Mouse (Mus musculus) frontal cortex, adult 2 months (tissue): ENCODE measurements around the gene Tanc2. TPM values are rescaled to one million over a fixed set of nuclear protein-coding genes. Genes with fewer than 3 reads are reported as not detected.

Experiments
- DNase-seq, 2 experiments: peaks; one replicate each; pipeline ENCODE4 v3.0.0; 2022; ENCODE audit warnings: low spot score in 1 of 2; ENCODE audit errors: extremely low spot score in 1 of 2
- polyA plus RNA-seq: library from polyadenylated mRNA; depleted of rRNA; stranded (reverse); fragments of >200 nt; gene quantifications from 2 replicates; pipeline ENCODE4 v1.2.3, GENCODE M21; 2012

The Tanc2 gene
- polyA plus RNA-seq, 1 experiment = 61.3 TPM

- DNase-seq = no peak
These were observed 356.9 kb downstream of the Tanc2 start for GRCm38 (mm10) chr11:105946694-105947154.

- DNase-seq = no peak
These were observed 358.5 kb downstream of the Tanc2 start for GRCm38 (mm10) chr11:105948255-105948654.

GRCm38 (mm10) chr11:105950519-105950918 is 360.7 kb downstream of the Tanc2 start:
- DNase-seq = no peak

DNA sequence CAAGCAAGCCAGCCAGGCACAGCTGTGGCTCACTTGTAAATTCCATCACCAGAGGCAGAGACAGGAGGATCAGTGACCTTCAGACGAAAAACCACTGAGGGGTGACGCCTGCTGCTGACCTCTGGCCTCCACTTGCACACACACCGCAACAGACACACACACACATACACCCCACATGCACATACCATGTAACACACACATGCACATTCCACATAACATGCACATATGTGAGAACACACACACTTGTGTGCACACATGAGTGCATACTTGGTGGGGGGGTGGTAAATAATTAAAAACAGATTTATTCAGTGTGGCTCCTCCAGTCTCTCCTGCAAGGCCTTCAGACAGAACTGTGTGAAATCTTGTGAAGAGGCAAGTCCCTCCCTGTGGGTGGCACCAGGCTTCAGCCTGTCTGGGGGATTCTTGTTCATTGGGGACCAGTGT is 361.8 kb downstream of the Tanc2 start:
- no peak for DNase-seq

GRCm38 (mm10) chr11:105952111-105952510 is 362.3 kb downstream of the Tanc2 start:
- no peak for DNase-seq

GRCm38 (mm10) chr11:105952911-105953386 is 363.2 kb downstream of the Tanc2 start, which contains the start of gene Cyb561:
Gene Cyb561, minus strand, starts transcription at chr11:105953336.
- DNase-seq = no peak

- DNase-seq = no peak
These were observed 363.6 kb downstream of the Tanc2 start for GRCm38 (mm10) chr11:105953402-105953801.

GRCm38 (mm10) chr11:105955815-105956430 is 366.1 kb downstream of the Tanc2 start:
- DNase-seq = no peak

- DNase-seq = no peak
These were observed 367.7 kb downstream of the Tanc2 start for GRCm38 (mm10) chr11:105957501-105957900.

DNA sequence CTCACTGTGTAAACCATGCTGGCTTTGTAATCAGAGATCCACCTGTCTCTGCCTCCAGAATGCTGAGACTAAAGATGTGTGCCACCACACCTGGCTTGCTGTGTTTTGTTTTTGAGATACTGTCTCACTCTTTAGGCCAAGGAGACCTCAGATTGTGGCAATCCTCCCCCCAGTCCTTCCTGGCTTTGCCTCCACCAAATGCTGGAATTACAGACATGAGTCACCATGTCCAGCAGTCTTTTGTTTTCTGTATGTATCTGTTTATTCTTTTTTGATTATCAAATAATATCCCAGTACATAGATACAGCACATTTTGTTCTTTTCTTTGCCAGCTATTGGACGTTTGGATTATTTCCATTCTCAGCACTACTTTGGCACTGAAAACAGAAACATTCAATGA is 368.8 kb downstream of the Tanc2 start:
- no peak for DNase-seq

- peak in 1 of 2 experiments; percentile 63 for DNase-seq
These were observed 369.6 kb downstream of the Tanc2 start for GRCm38 (mm10) chr11:105959355-105959754.

GRCm38 (mm10) chr11:105964691-105965090 is 374.9 kb downstream of the Tanc2 start:
- DNase-seq = no peak

DNA sequence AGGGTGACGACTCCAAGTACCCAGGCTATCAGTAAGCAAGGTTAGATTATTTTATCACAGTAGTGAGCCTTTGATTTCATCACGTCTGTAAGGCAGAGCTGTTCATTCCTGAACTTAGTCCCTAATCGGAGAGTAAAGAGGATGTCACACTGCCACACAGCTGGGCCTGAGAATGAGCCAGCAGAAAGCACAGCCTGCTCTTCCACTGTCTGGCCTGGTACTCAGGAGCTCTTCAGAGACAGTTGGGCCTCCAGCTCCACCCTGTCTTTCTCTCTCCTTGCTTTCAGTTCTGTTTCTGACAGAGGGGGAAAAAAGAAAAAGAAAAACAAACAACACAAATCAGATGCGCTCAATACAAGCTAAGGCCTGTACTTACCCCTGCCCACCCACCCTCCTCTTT is 376.5 kb downstream of the Tanc2 start:
- no peak for DNase-seq

GRCm38 (mm10) chr11:105967741-105968574 is 378.2 kb downstream of the Tanc2 start, which contains the start of gene Ace:
Gene Ace, plus strand, starts transcription at chr11:105967945.
- no peak for DNase-seq

- no peak for DNase-seq
These were observed 379.2 kb downstream of the Tanc2 start for GRCm38 (mm10) chr11:105968948-105969347.

DNA sequence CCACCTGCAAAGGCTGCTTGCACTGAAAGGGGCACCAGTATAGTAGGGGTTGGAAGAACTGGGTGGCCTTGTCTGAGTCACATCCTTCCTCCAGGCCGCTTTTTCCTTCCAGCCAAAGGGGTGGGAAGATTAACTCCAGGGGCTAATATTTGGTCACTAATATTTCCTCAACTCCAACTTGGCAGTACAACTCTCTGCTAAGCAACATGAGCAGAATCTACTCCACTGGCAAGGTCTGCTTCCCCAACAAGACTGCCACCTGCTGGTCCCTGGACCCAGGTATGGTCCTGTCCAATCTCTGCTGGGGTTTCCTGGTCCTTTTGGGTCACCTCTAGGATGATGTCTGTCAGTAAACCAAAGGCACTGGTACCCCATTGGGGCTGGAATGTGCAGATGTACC is 379.7 kb downstream of the Tanc2 start:
- peak in 1 of 2 experiments; percentile 45 for DNase-seq

DNA sequence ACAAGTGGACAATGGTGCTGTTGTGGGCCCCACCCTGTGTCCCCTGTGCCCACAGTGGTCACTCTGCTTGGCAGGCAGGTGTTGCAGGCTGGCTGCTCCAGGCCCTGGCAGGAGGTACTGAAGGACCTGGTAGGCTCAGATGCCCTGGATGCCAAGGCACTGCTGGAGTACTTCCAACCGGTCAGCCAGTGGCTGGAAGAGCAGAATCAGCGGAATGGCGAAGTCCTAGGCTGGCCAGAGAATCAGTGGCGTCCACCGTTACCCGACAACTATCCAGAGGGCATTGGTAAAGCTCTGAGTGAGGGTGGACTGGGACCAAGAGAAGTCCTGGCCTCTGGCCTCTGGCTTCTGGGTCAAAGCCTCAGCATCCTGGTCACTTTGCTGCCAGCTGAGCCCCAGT is 384.8 kb downstream of the Tanc2 start:
- no peak for DNase-seq

DNA sequence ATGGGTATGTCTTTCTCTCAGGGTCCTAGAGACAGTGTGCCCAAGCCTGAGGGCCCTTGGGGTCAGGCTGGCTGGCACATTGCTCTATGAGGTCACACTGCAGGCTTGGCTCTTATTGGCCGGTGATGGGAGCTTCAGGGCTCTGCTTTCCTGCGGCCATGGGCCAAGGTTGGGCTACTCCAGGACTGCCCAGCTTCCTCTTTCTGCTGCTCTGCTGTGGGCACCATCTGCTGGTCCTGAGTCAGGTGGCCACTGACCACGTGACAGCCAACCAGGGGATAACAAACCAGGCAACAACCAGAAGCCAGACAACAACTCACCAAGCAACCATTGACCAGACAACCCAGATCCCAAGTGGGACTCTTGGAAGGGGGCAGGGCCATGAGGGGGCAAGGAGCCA is 385.3 kb downstream of the Tanc2 start:
- no peak for DNase-seq

DNA sequence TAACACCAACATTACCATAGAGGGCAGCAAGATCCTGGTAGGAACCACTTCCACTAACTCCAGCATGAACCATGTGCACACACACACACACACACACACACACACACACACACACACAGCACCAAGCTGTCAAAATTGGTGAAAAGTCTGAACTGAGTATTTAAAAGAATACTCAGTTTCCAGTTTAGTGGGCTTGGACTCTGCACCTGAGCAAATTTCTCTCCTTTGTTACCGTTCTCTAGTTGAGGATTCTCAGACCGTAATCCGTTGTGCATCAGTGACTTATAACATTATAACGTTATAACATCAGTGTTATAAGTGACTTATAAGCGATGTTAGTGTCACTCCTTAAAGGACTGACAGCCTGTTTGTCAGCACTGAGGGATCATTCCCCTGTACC is 385.9 kb downstream of the Tanc2 start:
- DNase-seq = no peak

DNA sequence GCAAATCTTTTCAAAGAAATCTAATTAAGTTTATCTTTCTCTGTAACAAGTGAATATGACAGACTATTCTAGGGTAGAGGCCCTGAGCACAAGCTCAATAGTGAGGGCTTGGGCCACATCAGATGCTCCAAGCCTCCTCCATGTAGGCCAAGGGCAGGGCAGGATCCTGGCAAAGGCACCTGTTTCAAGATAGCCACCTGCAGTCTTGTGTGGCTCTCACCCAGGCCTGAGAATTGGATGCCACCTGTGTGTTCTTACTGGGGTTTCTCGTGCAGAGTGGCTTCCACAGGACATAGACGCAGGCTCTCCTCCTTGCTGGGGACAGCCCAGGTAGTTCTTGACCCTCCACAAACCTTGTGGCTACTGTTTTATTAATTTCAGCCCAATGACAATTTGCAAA is 388.4 kb downstream of the Tanc2 start:
- no peak for DNase-seq

- no peak for DNase-seq
These were observed 388.8 kb downstream of the Tanc2 start for GRCm38 (mm10) chr11:105978634-105979033.
